Mouse (Mus musculus) testis, adult 2 months (tissue): Measurements from ENCODE around the gene Abcc9.

Experiments
- CTCF ChIP-seq: fragments of 200-500 bp; IDR thresholded peaks from 2 replicates; pipeline ENCODE4 v1.5.1; 2012; ENCODE audit warnings: low read depth, mild to moderate bottlenecking, inconsistent platforms, low read length, moderate library complexity; ENCODE audit not compliant: control insufficient read depth, insufficient read depth, insufficient replicate concordance
- POLR2A ChIP-seq: fragments of 200-500 bp; IDR thresholded peaks from 2 replicates; pipeline ENCODE4 v1.6.1; 2012; ENCODE audit warnings: low read depth, mild to moderate bottlenecking, inconsistent platforms, low read length, moderate library complexity; ENCODE audit not compliant: control insufficient read depth

GRCm38 (mm10) chr6:142540561-142541160 is 161.5 kb downstream of the Abcc9 start:
- TF ChIP-seq POLR2A (no peak), CTCF (no peak)
